In the genomic region with DNA sequence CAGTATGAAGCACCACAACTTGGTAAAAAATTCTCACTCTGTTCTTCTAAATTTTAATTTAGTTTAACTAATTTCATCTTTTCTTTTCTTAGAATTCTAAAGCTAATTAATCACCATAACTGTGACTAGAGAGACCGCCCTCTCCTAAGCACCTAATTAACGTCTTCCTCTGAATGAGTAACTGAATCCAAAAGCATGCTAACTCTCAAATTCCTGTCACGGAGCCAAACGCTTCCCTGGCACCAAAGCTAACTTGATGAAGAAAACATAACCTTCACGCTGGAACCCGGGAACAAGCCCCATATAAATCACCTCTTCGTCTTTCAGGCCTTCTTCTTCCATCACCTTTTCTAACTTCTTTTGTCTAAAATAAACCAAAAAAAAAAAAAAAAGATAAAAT, we compare ENCODE assay signal across 14 mouse cellular contexts. TPM values are rescaled to one million over a fixed set of nuclear protein-coding genes. Genes with fewer than 3 reads are reported as not detected.
DNase-seq lines count a peak whose midpoint lies in the region; ATAC-seq and TF ChIP-seq lines count a peak whose summit lies in the region.
"Had no signal": no experiment of that assay in that cellular context is flagged by ENCODE, and none has a peak within 500 bp of the region (broad histone marks: within the 10 kb centered on the region; RNA-seq: fewer than 3 reads in every experiment).

No protein-coding gene starts in this region.

- WGBS in heart, adult 2 months: 22% methylated on average over 7 of the region's 7 CpGs
- WGBS in heart, embryonic 12.5 days: 74% methylated on average over 7 of the region's 7 CpGs
- WGBS in midbrain, postnatal 0 days: 59% methylated on average over 7 of the region's 7 CpGs
- 85% methylated on average over 7 of the region's 7 CpGs for WGBS in midbrain, embryonic 13.5 days

- ATAC-seq in heart, embryonic 12.5 days (ENCODE audit: insufficient number of reproducible peaks, low FRiP score): no peak
- ATAC-seq in midbrain, postnatal 0 days (ENCODE audit: low FRiP score): no peak
- ATAC-seq in midbrain, embryonic 13.5 days: no peak

- H3K4me1 ChIP-seq in heart, adult 2 months (ENCODE audit: control insufficient read depth, insufficient read depth, low read length): peaks cover 3% of the 10 kb centered on the region
- H3K4me1 ChIP-seq in heart, embryonic 12.5 days (replicated peaks): peaks cover 18% of the 10 kb centered on the region
- no peaks in the 10 kb centered on the region for H3K4me1 ChIP-seq in midbrain, postnatal 0 days (ENCODE audit: insufficient read depth, low read length)
- H3K4me1 ChIP-seq in midbrain, embryonic 13.5 days (replicated peaks): no peaks in the 10 kb centered on the region
- H3K4me1 ChIP-seq: embryonic facial prominence, embryonic 15.5 days; neural tube, embryonic 15.5 days had no signal

- H3K9ac ChIP-seq in heart, adult 2 months (ENCODE audit: low read depth, low read length): no peak overlapping the region
- H3K9ac ChIP-seq in heart, embryonic 12.5 days: no peak overlapping the region
- no peak overlapping the region for H3K9ac ChIP-seq in midbrain, postnatal 0 days (replicated peaks; ENCODE audit: low read length, poor library complexity, severe bottlenecking)
- no peak overlapping the region for H3K9ac ChIP-seq in midbrain, embryonic 13.5 days (replicated peaks)
- H3K9ac ChIP-seq: embryonic facial prominence, embryonic 15.5 days; neural tube, embryonic 15.5 days had no signal

- H3K27me3 ChIP-seq in heart, adult 2 months (ENCODE audit: control insufficient read depth, insufficient read depth, low read length): no peaks in the 10 kb centered on the region
- no peaks in the 10 kb centered on the region for H3K27me3 ChIP-seq in heart, embryonic 12.5 days (replicated peaks)
- H3K27me3 ChIP-seq in midbrain, postnatal 0 days (ENCODE audit: insufficient read depth, low read length): no peaks in the 10 kb centered on the region
- no peaks in the 10 kb centered on the region for H3K27me3 ChIP-seq in midbrain, embryonic 13.5 days
- H3K27me3 ChIP-seq: embryonic facial prominence, embryonic 15.5 days; neural tube, embryonic 15.5 days had no signal

- intact Hi-C loops in heart, adult 2 months (cut with DNase I): no loop called here

- no peak overlapping the region for H3K4me2 ChIP-seq in heart, embryonic 12.5 days
- no peak overlapping the region for H3K4me2 ChIP-seq in midbrain, postnatal 0 days (ENCODE audit: low read depth, low read length, poor library complexity, severe bottlenecking)
- no peak overlapping the region for H3K4me2 ChIP-seq in midbrain, embryonic 13.5 days (replicated peaks)
- H3K4me2 ChIP-seq: embryonic facial prominence, embryonic 15.5 days; neural tube, embryonic 15.5 days had no signal

- H3K9me3 ChIP-seq in heart, embryonic 12.5 days (replicated peaks): no peaks in the 10 kb centered on the region
- no peaks in the 10 kb centered on the region for H3K9me3 ChIP-seq in midbrain, postnatal 0 days (ENCODE audit: low read length)
- no peaks in the 10 kb centered on the region for H3K9me3 ChIP-seq in midbrain, embryonic 13.5 days
- H3K9me3 ChIP-seq: embryonic facial prominence, embryonic 15.5 days; neural tube, embryonic 15.5 days had no signal

- H3K4me3 ChIP-seq in heart, adult 2 months: no peak overlapping the region
- no peak overlapping the region for H3K4me3 ChIP-seq in heart, embryonic 12.5 days
- H3K4me3 ChIP-seq in midbrain, postnatal 0 days (ENCODE audit: low read depth, low read length): no peak overlapping the region
- no peak overlapping the region for H3K4me3 ChIP-seq in midbrain, embryonic 13.5 days (replicated peaks)
- H3K4me3 ChIP-seq: embryonic facial prominence, embryonic 15.5 days; neural tube, embryonic 15.5 days had no signal

- TF ChIP-seq CTCF in heart, adult 2 months (IDR thresholded peaks at IDR 0.05): no peak
- no peak for TF ChIP-seq CTCF in midbrain, postnatal 0 days (IDR thresholded peaks at IDR 0.05)

- H3K79me2 ChIP-seq in heart, adult 2 months (replicated peaks; ENCODE audit: control insufficient read depth, insufficient read depth, low read length): peaks cover 2% of the 10 kb centered on the region; the same call in 1 of the 2 replicates

- DNase-seq in adrenal gland, adult 2 months: peak; percentile 17
- no peak for DNase-seq in adrenal gland, adult 18-20 months (ENCODE audit: low spot score in 2 of 2)
- peak; percentile 37 to 44 for DNase-seq in heart, adult 2 months
- peak; percentile 21 for DNase-seq in midbrain, postnatal 0 days (ENCODE audit: low spot score)
- peak; percentile 26 for DNase-seq in right cerebral cortex, postnatal 14 days
- DNase-seq in embryo, embryonic 9.5 days (ENCODE audit: extremely low spot score): no peak

- no peak for TF ChIP-seq POLR2A in heart, adult 2 months (IDR thresholded peaks at IDR 0.05; ENCODE audit: insufficient read depth, low read depth, low read length)

- H3K36me3 ChIP-seq in heart, adult 2 months (ENCODE audit: control insufficient read depth, insufficient read depth, low read length): peaks cover 2% of the 10 kb centered on the region; the same call in 1 of the 2 replicates
- peaks cover 73% of the 10 kb centered on the region for H3K36me3 ChIP-seq in heart, embryonic 12.5 days
- H3K36me3 ChIP-seq in midbrain, postnatal 0 days (ENCODE audit: insufficient read depth, low read length): peaks cover 28% of the 10 kb centered on the region
- H3K36me3 ChIP-seq in midbrain, embryonic 13.5 days: peaks cover 74% of the 10 kb centered on the region

- H3K27ac ChIP-seq in heart, adult 2 months: no peak overlapping the region; the same call in 1 of the 2 replicates
- H3K27ac ChIP-seq in heart, embryonic 12.5 days (ENCODE audit: poor library complexity, severe bottlenecking): no peak overlapping the region
- no peak overlapping the region for H3K27ac ChIP-seq in midbrain, postnatal 0 days (ENCODE audit: low read depth, low read length)
- H3K27ac ChIP-seq in midbrain, embryonic 13.5 days: no peak overlapping the region
- H3K27ac ChIP-seq: embryonic facial prominence, embryonic 15.5 days; neural tube, embryonic 15.5 days had no signal

- no peak for TF ChIP-seq EP300 in heart, adult 2 months (IDR thresholded peaks at IDR 0.05; ENCODE audit: insufficient read depth, low read depth, low read length)

RNA-seq across cellular contexts. Expression of gene Stk38, which starts 15.7 kb away (rescaled TPM):
- total RNA-seq in adrenal gland, adult 2 months (2021): 10 to 100 TPM; 50.5 to 52.6 TPM
- 151 and 161 TPM in 2 replicates for polyA plus RNA-seq in adrenal gland, adult 2 months (2012; rRNA removed)
- 10 to 100 TPM; 49.2 to 49.9 TPM for total RNA-seq in adrenal gland, adult 18-20 months (2021)
- 10 to 100 TPM; 29.5 to 32.5 TPM for total RNA-seq in heart, adult 2 months (2021)
- 41.6 and 50.5 TPM in 2 replicates for polyA plus RNA-seq in heart, adult 2 months (2012; rRNA removed)
- polyA plus RNA-seq in heart, embryonic 12.5 days (2016; fragmentation: Nextera tagmentation; extraction: Ambion mirVana): 91.0 and 94.3 TPM in 2 replicates
- total RNA-seq in midbrain, postnatal 0 days (2014; rRNA removed): 44.2 and 58.1 TPM in 2 replicates
- 42.1 and 47.9 TPM in 2 replicates for polyA plus RNA-seq in midbrain, postnatal 0 days (2015; fragmentation: Nextera tagmentation; extraction: Ambion mirVana)
- polyA plus RNA-seq in midbrain, embryonic 13.5 days (2015; fragmentation: Nextera tagmentation; extraction: Ambion mirVana): 126 and 134 TPM in 2 replicates

RNA-seq across cellular contexts. Expression of gene Srsf3, which starts 40.3 kb away (rescaled TPM):
- 100 to 1,000 TPM in 1 of 2 experiments, 10 to 100 TPM in 1; 94.0 to 149 TPM for total RNA-seq in adrenal gland, adult 2 months (2021)
- 161 and 183 TPM in 2 replicates for polyA plus RNA-seq in adrenal gland, adult 2 months (2012; rRNA removed)
- 100 to 1,000 TPM; 113 to 119 TPM for total RNA-seq in adrenal gland, adult 18-20 months (2021)
- 10 to 100 TPM; 64.5 to 84.9 TPM for total RNA-seq in heart, adult 2 months (2021)
- polyA plus RNA-seq in heart, adult 2 months (2012; rRNA removed): 84.5 and 104 TPM in 2 replicates
- polyA plus RNA-seq in heart, embryonic 12.5 days (2016; fragmentation: Nextera tagmentation; extraction: Ambion mirVana): 406 and 412 TPM in 2 replicates
- 119 and 193 TPM in 2 replicates for total RNA-seq in midbrain, postnatal 0 days (2014; rRNA removed)
- 284 and 296 TPM in 2 replicates for polyA plus RNA-seq in midbrain, postnatal 0 days (2015; fragmentation: Nextera tagmentation; extraction: Ambion mirVana)
- polyA plus RNA-seq in midbrain, embryonic 13.5 days (2015; fragmentation: Nextera tagmentation; extraction: Ambion mirVana): 590 and 618 TPM in 2 replicates

RNA-seq across cellular contexts. Expression of gene Kctd20, which starts 40.4 kb away (rescaled TPM):
- total RNA-seq in adrenal gland, adult 2 months (2021): 10 to 100 TPM; 48.2 to 63.7 TPM
- polyA plus RNA-seq in adrenal gland, adult 2 months (2012; rRNA removed): 23.5 and 32.7 TPM in 2 replicates
- total RNA-seq in adrenal gland, adult 18-20 months (2021): 10 to 100 TPM; 50.4 to 61.5 TPM
- total RNA-seq in heart, adult 2 months (2021): 10 to 100 TPM; 55.7 to 55.8 TPM
- polyA plus RNA-seq in heart, adult 2 months (2012; rRNA removed): 23.8 and 44.7 TPM in 2 replicates
- polyA plus RNA-seq in heart, embryonic 12.5 days (2016; fragmentation: Nextera tagmentation; extraction: Ambion mirVana): 75.8 and 77.5 TPM in 2 replicates
- total RNA-seq in midbrain, postnatal 0 days (2014; rRNA removed): 60.0 and 64.9 TPM in 2 replicates
- polyA plus RNA-seq in midbrain, postnatal 0 days (2015; fragmentation: Nextera tagmentation; extraction: Ambion mirVana): 63.2 and 63.8 TPM in 2 replicates
- 97.3 and 97.9 TPM in 2 replicates for polyA plus RNA-seq in midbrain, embryonic 13.5 days (2015; fragmentation: Nextera tagmentation; extraction: Ambion mirVana)

RNA-seq across cellular contexts. Expression of gene Pxt1, which starts 48.5 kb away (rescaled TPM):
- total RNA-seq in adrenal gland, adult 2 months (2021): not detected
- 0.80 and 1.0 TPM in 2 replicates for polyA plus RNA-seq in adrenal gland, adult 2 months (2012; rRNA removed)
- not detected for total RNA-seq in adrenal gland, adult 18-20 months (2021)
- under 1 TPM in 1 of 2 experiments, not detected in 1; 0.52 TPM for total RNA-seq in heart, adult 2 months (2021)
- 0.14 and 0.29 TPM in 2 replicates for polyA plus RNA-seq in heart, adult 2 months (2012; rRNA removed)
- not detected in 2 replicates for polyA plus RNA-seq in heart, embryonic 12.5 days (2016; fragmentation: Nextera tagmentation; extraction: Ambion mirVana)
- 0.49 TPM in 1 of 2 replicates, not detected in the other for total RNA-seq in midbrain, postnatal 0 days (2014; rRNA removed)
- 0.15 TPM in 1 of 2 replicates, not detected in the other for polyA plus RNA-seq in midbrain, postnatal 0 days (2015; fragmentation: Nextera tagmentation; extraction: Ambion mirVana)
- not detected in 2 replicates for polyA plus RNA-seq in midbrain, embryonic 13.5 days (2015; fragmentation: Nextera tagmentation; extraction: Ambion mirVana)
- total RNA-seq: granulocyte monocyte progenitor cell, adult 5-6 weeks; layer of hippocampus, postnatal 25 days; megakaryocyte-erythroid progenitor cell, adult 5-6 weeks; MEL had no signal
- polyA plus RNA-seq: neural tube, embryonic 15.5 days had no signal

Comparison
In these comparisons a context has a peak if more than half of its experiments do, and no peak if none do; other contexts are left out.
1. DNase-seq: peak in adrenal gland, adult 2 months (single experiment), heart, adult 2 months (2 of 2), midbrain, postnatal 0 days (single experiment) and right cerebral cortex, postnatal 14 days (single experiment); none in adrenal gland, adult 18-20 months (0 of 2) and embryo, embryonic 9.5 days (single experiment).